Mouse (Mus musculus): Measurements from ENCODE around the gene Glrx. TPM values are rescaled to one million over a fixed set of nuclear protein-coding genes. Genes with fewer than 3 reads are reported as not detected.
"Not testable (repeated sequence)": the region's sequence is repeated elsewhere in the genome, so short reads cannot be mapped to it uniquely, and the experiment has no call there.

Gene Glrx
- polyA plus RNA-seq, 1 experiment: 80.1 TPM

GRCm38 (mm10) chr13:75852027-75852426 is 12.4 kb downstream of the Glrx start:
- WGBS: 98% methylated on average over 4 of the region's 4 CpGs

GRCm38 (mm10) chr13:75853118-75853517 is 13.4 kb downstream of the Glrx start:
- Histone ChIP-seq H3K27ac (ENCODE audit: insufficient read depth, low read length) (no peak overlapping the region), H3K4me1 (ENCODE audit: control insufficient read depth, insufficient read depth, low read length) (no peaks in the 10 kb centered on the region), H3K27me3 (ENCODE audit: control insufficient read depth, insufficient read depth, low read length) (no peaks in the 10 kb centered on the region), H3K4me3 (replicated peaks; ENCODE audit: insufficient read depth, low read depth, low read length) (no peak overlapping the region)
- no peak for DNase-seq
- TF ChIP-seq CTCF (IDR thresholded peaks at IDR 0.05; ENCODE audit: borderline replicate concordance, insufficient read depth, low read depth, low read length): no peak
- TF ChIP-seq POLR2A (IDR thresholded peaks at IDR 0.05; ENCODE audit: borderline replicate concordance, insufficient read depth, low read length): no peak
- 93% methylated on average over 3 of the region's 3 CpGs for WGBS

More at GRCm38 (mm10) chr13:75852027-75852426, 12.4 kb downstream of the Glrx start:
- no peak for DNase-seq
- no peak overlapping the region for H3K27ac ChIP-seq (ENCODE audit: insufficient read depth, low read length)
- no peaks in the 10 kb centered on the region for H3K4me1 ChIP-seq (ENCODE audit: control insufficient read depth, insufficient read depth, low read length)
- TF ChIP-seq POLR2A (IDR thresholded peaks at IDR 0.05; ENCODE audit: borderline replicate concordance, insufficient read depth, low read length) (no peak), CTCF (IDR thresholded peaks at IDR 0.05; ENCODE audit: borderline replicate concordance, insufficient read depth, low read depth, low read length) (no peak)
- H3K27me3 ChIP-seq (ENCODE audit: control insufficient read depth, insufficient read depth, low read length): no peaks in the 10 kb centered on the region
- no peak overlapping the region for H3K4me3 ChIP-seq (replicated peaks; ENCODE audit: insufficient read depth, low read depth, low read length)

- H3K27ac ChIP-seq (ENCODE audit: insufficient read depth, low read length): no peak overlapping the region
- 45% methylated on average over 1 of the region's 1 CpGs for WGBS
- DNase-seq: no peak
- TF ChIP-seq CTCF (IDR thresholded peaks at IDR 0.05; ENCODE audit: borderline replicate concordance, insufficient read depth, low read depth, low read length): no peak
- no peak for TF ChIP-seq POLR2A (IDR thresholded peaks at IDR 0.05; ENCODE audit: borderline replicate concordance, insufficient read depth, low read length)
- no peaks in the 10 kb centered on the region for H3K4me1 ChIP-seq (ENCODE audit: control insufficient read depth, insufficient read depth, low read length)
- H3K4me3 ChIP-seq (replicated peaks; ENCODE audit: insufficient read depth, low read depth, low read length): no peak overlapping the region
- H3K27me3 ChIP-seq (ENCODE audit: control insufficient read depth, insufficient read depth, low read length): no peaks in the 10 kb centered on the region
These were observed 19.7 kb downstream of the Glrx start for GRCm38 (mm10) chr13:75859264-75859844.

- DNase-seq: no peak
- TF ChIP-seq CTCF (IDR thresholded peaks at IDR 0.05; ENCODE audit: borderline replicate concordance, insufficient read depth, low read depth, low read length) (no peak), POLR2A (IDR thresholded peaks at IDR 0.05; ENCODE audit: borderline replicate concordance, insufficient read depth, low read length) (no peak)
- Histone ChIP-seq H3K4me3 (replicated peaks; ENCODE audit: insufficient read depth, low read depth, low read length) (no peak overlapping the region), H3K4me1 (ENCODE audit: control insufficient read depth, insufficient read depth, low read length) (no peaks in the 10 kb centered on the region), H3K27me3 (ENCODE audit: control insufficient read depth, insufficient read depth, low read length) (no peaks in the 10 kb centered on the region), H3K27ac (ENCODE audit: insufficient read depth, low read length) (no peak overlapping the region)
These were observed 26.0 kb downstream of the Glrx start for GRCm38 (mm10) chr13:75865486-75866184.

- 95% methylated on average over 2 of the region's 2 CpGs for WGBS
- TF ChIP-seq CTCF (IDR thresholded peaks at IDR 0.05; ENCODE audit: borderline replicate concordance, insufficient read depth, low read depth, low read length): no peak
- TF ChIP-seq POLR2A (IDR thresholded peaks at IDR 0.05; ENCODE audit: borderline replicate concordance, insufficient read depth, low read length): no peak
- no peak for DNase-seq
- H3K27me3 ChIP-seq (ENCODE audit: control insufficient read depth, insufficient read depth, low read length): no peaks in the 10 kb centered on the region
- H3K4me1 ChIP-seq (ENCODE audit: control insufficient read depth, insufficient read depth, low read length): no peaks in the 10 kb centered on the region
- no peak overlapping the region for H3K4me3 ChIP-seq (replicated peaks; ENCODE audit: insufficient read depth, low read depth, low read length)
- no peak overlapping the region for H3K27ac ChIP-seq (ENCODE audit: insufficient read depth, low read length)
These were observed 28.2 kb downstream of the Glrx start for GRCm38 (mm10) chr13:75867876-75868275.

- no peak for DNase-seq
- H3K27ac ChIP-seq (ENCODE audit: insufficient read depth, low read length): no peak overlapping the region
- WGBS: 97% methylated on average over 4 of the region's 4 CpGs
- H3K4me3 ChIP-seq (replicated peaks; ENCODE audit: insufficient read depth, low read depth, low read length): no peak overlapping the region
- no peaks in the 10 kb centered on the region for H3K27me3 ChIP-seq (ENCODE audit: control insufficient read depth, insufficient read depth, low read length)
- H3K4me1 ChIP-seq (ENCODE audit: control insufficient read depth, insufficient read depth, low read length): no peaks in the 10 kb centered on the region
- TF ChIP-seq CTCF (IDR thresholded peaks at IDR 0.05; ENCODE audit: borderline replicate concordance, insufficient read depth, low read depth, low read length) (no peak), POLR2A (IDR thresholded peaks at IDR 0.05; ENCODE audit: borderline replicate concordance, insufficient read depth, low read length) (no peak)
These were observed 35.1 kb downstream of the Glrx start for GRCm38 (mm10) chr13:75874608-75875376.

- H3K4me3 ChIP-seq (replicated peaks; ENCODE audit: insufficient read depth, low read depth, low read length); H3K27ac ChIP-seq (ENCODE audit: insufficient read depth, low read length): not testable (repeated sequence)
These were observed 36.5 kb downstream of the Glrx start for GRCm38 (mm10) chr13:75876188-75876587.

GRCm38 (mm10) chr13:75876592-75876991 is 36.9 kb downstream of the Glrx start:
- TF ChIP-seq CTCF (IDR thresholded peaks at IDR 0.05; ENCODE audit: borderline replicate concordance, insufficient read depth, low read depth, low read length): no peak
- TF ChIP-seq POLR2A (IDR thresholded peaks at IDR 0.05; ENCODE audit: borderline replicate concordance, insufficient read depth, low read length): no peak
- Histone ChIP-seq H3K4me3 (replicated peaks; ENCODE audit: insufficient read depth, low read depth, low read length) (no peak overlapping the region), H3K27me3 (ENCODE audit: control insufficient read depth, insufficient read depth, low read length) (no peaks in the 10 kb centered on the region), H3K4me1 (ENCODE audit: control insufficient read depth, insufficient read depth, low read length) (no peaks in the 10 kb centered on the region), H3K27ac (ENCODE audit: insufficient read depth, low read length) (no peak overlapping the region)
- 76% methylated on average over 6 of the region's 6 CpGs for WGBS
- no peak for DNase-seq

More at GRCm38 (mm10) chr13:75876188-75876587, 36.5 kb downstream of the Glrx start:
- not testable (repeated sequence) for H3K4me1 ChIP-seq (ENCODE audit: control insufficient read depth, insufficient read depth, low read length); H3K27me3 ChIP-seq (ENCODE audit: control insufficient read depth, insufficient read depth, low read length)
- DNase-seq: peak; percentile 65 to 73
- 17% methylated on average over 7 of the region's 7 CpGs for WGBS
